Mouse (Mus musculus) right cerebral cortex, postnatal 36 days (tissue): Measurements from ENCODE around the gene Dna2.
"Not testable (repeated sequence)": the region's sequence is repeated elsewhere in the genome, so short reads cannot be mapped to it uniquely, and the experiment has no call there.

Experiments used
- DNase-seq, 2 experiments: peaks; one replicate each; pipeline ENCODE4 v3.0.0; 2022; ENCODE audit warnings: low spot score in 2 of 2, mixed read lengths in 1 of 2

The Dna2 gene

DNA sequence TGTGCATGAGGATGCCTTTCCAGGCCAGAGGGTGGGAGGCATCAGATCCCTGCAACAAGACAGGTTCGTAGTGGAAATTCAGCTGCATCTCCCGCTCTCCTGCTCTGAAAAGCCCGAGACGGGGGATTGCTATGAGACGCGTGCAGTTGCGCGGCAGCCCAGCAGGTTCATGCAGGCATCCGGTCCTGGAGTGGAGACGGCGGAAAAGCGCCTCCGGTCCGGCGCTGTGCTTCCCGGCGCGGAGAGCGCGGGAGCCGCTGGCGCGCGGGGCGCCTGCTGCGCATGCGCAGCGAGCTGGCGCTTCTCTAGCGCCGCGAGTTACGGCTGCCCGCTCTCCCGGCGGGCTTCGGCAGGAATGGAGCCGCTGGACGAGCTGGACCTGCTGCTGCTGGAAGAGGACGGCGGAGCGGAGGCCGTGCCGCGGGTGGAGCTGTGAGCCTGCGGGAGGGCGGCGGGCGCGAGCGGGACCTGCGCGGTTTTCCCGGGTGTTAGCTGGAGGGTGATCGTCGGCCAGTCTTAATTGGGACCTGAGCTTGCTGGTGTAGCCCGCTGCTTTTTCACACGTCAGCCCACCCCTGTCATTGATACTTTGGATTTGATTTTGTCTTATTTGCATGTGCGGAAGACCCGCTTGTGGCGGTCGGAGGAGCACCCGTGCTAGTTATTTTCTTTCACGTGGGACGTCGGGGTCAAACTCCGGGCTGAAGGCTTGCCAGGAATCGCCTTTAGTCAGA lies at the start of gene Dna2:
Gene Dna2 (plus strand): TSS at position 289 of the 734 bp plus-strand sequence.
- DNase-seq = peak; percentile 48 to 59

DNA sequence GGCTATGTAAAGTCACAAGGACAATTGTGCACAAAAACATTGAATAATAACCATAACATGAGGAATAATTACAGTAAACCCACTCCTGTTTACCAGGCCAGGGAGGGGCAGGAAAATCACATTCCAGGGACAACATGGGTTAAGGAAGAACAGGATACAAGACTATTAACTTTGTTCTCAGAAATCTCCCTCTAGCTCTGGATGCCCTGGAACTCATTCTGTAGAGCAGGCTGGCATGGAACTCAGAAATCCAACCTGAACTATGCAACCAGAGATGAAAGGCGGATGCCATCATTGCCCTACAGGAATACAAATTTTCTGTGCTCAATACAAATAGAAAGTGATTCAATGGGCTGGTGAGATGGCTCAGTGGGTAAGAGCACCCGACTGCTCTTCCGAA lies 49.4 kb upstream of the Dna2 start:
- no peak for DNase-seq

DNA sequence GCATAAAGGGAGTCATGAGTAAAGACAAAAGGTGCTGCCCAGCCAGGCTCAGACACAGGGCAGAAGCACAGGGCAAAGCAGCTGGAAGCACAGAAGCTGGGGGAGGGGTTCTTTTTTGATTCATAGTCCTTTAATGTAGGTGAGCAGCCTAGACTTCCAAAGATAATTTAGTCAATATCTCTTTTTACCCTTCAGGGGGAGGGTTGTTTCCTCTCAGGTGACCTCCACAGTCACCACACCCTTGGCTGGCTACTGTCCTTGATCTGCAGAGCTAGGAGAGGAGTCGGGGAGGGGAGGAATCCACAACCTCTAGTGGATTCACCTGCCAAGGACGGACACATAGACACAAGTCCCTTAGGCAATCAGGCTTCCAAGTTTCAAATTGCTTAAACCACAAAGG lies 48.8 kb upstream of the Dna2 start:
- no peak for DNase-seq

DNA sequence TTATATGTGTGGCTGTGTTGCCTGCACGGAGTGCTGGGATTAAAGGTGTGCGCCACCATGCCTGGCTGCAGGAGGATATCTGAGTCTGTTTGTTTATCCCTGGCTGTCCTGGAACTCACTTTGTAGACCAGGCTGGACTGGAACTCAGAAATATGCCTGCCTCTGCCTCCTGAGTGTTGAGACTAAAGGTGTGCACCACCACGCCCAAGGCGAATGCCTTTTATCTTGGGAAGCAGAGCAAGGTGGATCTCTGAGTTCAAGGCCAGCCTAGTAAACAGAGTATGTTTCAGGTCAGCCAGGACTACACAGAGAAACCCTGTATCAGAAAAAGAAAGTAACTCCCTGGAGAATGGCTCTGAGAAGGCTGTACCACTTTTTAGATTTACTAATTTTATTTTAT lies 46.7 kb upstream of the Dna2 start:
- DNase-seq = no peak

DNA sequence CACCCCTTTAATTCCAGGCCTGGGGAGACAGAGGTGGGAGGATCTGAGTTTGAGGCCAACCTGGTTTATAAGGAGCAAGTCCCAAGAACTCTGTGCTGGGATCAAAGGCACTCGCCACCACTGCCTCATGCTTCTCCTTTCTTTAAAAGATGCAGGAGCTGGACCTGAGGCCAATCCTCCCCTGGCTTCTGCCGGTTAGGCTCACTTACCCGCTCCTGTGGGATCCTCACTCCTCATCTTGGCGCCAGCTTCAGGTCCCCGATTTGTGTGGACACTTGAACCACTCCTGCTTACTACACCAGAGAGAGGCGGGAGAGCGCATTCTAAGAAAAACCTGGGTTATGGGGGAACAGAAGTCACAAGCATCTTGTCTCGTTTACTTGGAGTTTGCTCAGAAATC lies 45.0 kb upstream of the Dna2 start:
- DNase-seq = no peak

DNA sequence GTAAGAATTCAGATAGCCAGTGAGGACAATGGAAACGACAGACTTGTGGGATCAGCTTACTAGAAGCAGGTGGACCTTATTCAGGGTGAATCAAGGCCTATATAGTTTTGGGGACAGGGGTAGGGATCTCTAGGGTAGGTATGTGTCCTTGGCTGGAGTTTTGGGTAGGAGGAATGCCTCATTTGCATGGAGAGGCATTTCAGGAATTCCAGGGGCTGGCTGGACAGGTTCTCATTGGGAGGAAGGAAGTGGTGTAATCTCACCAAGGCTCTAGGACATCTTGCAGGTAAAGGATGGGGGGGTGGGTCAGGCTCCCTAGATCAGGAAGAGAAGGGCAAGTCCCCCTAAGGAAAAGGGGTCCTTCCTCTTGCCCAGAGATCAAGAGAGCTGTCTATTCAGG lies 44.0 kb upstream of the Dna2 start:
- DNase-seq = no peak

DNA sequence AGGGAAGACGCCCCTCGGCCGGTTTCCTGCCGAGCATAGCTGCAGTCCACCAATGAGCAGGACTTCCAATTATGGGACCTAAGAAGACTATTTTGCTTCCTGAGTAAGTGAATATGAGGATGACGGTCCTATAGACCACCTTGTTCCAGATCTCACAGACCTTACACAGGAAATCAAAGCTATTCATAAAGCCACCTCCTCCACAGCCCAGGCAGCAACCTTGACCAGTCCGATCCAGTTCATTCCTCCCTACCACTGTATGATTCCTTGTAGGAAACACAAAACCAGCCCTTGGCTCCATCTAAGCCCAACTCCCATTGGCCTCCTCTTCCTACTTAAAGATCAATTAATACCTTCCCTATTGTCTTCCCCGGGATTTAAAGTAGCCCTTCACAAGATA lies 40.5 kb upstream of the Dna2 start:
- DNase-seq = no peak

DNA sequence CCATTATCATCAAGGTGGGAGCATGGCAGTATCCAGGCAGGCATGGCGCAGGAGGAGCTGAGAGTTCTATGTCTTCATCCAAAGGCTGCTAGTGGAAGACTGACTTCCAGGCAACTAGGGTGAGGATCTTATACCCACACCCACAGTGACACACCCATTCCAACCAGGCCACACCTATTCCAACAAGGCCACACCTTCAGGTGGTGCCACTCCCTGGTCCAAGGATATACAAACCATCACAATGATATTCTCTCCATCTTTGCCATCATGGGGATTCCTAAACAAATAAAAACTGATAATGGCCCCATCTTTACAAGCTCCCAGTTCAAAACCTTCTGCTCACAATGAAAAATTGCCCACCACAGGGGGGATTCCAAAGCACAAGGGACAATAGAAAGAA lies 37.9 kb upstream of the Dna2 start, which contains the start of gene Tet1:
Gene Tet1 (minus strand): TSS at position 101 of the 400 bp plus-strand sequence.
- not testable (repeated sequence) for DNase-seq

DNA sequence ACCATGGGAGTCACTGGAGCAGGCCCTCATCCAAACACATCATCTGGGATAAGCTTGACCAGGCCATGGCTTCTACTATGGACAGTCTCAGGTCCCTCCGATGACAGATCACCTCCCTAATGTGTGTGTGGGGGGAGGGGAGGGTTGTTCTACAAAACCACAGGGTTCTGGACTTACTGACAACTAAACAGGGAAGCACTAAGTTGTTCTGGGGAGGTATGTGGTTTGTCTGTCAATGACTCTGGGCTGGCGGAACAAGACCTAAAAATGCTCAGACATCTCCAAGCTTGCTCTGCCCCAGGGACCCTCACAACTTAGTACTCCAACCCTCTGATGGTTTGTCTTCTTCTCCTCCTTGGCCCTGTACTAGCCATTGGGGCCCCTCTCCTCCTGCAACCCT lies 35.7 kb upstream of the Dna2 start:
- no peak for DNase-seq

DNA sequence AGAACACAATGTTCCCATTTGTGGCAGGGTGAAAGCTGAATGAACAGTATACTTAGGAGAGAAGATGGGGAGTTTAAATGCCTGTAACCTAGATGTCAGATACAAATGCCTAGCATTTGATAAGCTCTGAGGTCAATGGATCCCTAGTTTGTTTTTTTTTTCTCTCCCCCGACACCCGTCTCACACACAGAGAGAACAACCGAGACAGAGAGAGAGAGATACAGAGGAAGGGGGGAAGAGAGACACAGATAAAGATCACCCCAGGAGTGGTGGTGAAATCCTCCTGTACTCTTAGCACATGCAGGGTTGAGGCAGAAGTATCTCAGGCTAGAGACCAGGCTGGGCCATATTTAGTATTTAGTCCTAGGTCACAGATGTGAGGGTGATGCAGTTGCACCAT lies 27.8 kb upstream of the Dna2 start:
- no peak for DNase-seq

DNA sequence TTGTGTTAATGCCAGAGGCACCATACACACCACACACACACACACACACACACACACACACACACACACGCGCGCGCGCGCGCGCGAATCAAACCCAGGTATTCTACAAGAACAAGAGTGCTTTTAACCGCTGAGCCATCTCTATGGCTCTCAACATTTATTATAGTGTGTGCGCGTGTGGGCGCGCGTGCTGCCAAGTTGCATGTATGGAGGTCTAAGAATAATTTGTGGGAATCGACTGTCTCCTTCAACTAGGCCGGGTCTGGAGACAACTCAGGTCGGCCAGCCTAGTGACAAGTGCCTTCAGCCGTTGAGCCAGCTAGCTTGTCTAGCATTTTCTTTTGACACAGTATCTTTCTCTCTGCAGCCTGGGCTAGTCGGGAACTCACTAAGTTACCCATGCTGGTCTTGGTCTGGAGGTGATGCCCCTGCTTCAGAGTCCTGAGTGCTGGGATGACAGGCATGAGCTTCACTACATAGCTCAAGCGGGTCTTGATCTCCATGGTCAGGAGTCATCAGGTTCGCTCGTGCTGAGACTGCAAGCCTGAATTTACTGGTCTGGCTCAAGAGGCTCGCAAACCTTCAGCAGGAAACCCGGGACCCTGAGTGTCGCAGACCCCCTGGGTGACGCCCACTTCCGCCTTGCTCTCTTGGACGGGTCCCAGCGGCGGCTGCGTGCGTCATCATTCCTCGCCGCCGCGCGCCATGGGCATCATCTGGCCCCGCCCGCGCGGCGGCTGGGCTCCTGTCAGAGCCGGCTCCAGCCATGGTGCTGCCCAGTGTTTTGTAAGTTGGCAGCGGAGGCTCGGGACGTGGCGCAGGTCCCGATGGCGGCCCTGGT lies 26.7 kb upstream of the Dna2 start, which contains the start of gene Slc25a16:
Gene Slc25a16 (plus strand): TSS at position 709 of the 841 bp plus-strand sequence.
- DNase-seq = peak; percentile 84 to 88

DNA sequence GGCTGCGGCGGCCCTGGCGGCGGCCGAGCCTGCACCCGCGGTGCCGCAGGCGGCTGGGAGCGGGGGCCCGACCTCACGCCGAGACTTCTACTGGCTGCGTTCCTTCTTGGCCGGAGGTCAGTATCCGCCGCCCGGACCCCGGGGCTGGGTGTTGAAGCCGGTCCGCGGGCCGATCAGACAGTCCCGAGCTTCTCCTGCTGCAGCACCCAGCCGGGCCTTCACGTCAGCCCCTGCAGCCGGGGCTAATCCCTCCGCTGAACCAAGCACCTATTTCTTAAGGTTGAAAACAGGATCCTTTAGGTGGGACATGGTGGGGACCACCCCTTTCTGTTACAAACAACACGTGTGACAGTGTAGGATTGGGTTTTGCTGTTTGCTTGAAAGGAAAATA lies 26.1 kb upstream of the Dna2 start:
- no peak for DNase-seq

DNA sequence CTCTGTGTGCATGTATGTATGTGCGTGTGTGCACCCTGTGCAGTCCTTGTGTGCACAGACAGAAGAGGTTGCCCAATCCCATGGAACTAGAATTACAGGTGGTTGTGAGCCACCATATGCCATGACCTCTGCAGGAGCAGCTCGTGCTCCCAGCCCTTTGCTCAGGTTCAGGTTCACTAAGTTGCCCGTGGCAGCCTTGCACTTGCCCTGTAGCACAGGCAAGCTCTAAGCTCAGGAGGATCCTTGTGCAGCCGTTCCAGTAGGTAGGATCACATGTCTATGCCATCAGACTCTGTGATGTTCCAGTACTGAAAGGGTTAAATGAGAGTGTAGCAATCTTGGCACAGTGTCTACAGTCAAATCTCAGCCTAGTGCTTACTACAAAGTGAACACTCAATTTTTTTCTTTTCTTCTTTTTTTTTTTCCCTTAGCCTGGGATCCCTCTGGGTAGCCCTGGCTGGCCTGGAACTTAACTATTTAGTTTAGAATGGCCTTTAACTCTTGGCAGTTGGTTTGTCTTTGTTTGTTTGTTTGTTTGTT lies 22.7 kb upstream of the Dna2 start:
- no peak for DNase-seq

DNA sequence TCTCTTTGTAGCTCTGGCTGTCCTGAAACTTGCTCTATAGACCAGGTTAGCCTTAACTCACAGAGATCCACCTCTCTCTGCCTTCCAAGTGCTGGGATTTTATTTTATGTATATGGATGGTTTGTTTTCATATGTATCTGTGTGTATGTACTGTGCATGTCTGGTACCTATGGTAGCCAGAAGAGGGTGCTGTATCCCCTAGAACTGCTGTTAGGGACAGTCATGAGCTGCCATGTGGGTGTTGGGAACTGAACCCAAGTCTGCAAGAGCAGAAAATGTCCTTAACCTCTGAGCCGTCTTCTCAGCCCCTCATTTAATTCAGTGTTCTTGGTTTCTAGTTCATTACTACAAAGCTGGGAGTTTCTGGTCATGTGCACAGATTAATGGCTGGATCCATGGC lies 14.4 kb upstream of the Dna2 start:
- DNase-seq = no peak

DNA sequence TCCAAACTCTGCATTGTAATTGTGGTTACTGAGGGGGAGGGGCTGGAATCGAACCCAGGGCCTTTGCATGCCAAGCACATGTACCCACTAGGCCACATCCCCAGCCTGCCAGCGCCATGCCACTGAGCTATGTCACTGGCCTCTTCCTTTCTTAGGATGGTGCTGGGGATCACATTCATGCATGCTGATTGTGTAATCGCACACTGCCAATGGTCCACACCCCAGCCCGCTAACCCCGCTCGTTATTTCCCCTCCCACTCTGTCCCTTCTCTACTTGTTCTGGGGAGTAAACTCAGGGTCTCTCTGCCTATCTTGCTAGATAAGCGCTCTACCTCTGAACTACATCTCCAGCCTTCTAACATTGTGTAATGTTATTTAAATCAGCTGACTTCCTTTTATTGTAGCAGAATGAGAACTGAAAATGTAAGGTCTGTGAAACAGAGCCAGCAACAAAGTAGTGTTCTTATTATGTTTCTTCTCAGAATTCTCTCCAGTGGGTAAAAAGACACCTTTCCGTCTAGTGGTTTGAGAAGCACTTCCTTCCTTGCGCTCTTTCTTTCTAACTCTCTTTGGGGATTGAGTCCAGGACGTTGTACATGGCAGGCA lies 1.7 kb upstream of the Dna2 start:
- DNase-seq = no peak

DNA sequence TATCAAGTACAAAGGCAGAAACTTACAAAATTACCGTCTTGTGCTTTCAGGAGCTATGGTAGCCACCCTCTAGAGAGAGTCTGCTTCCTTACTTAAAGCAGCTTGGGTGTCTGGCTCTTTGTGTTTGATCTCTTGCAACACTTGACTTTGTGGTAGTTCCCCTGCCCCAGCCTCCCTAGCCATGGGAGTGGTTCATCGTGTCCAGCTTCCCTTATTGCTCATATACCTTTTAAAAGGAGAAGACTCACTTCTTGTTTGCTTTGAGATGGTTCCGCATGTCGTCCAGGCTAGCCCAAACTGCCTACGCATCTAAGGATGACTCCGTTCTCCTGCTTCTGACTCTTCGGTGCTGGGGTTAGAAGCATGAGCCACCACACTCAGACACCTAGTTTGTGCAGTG lies 1.7 kb downstream of the Dna2 start:
- DNase-seq = no peak

DNA sequence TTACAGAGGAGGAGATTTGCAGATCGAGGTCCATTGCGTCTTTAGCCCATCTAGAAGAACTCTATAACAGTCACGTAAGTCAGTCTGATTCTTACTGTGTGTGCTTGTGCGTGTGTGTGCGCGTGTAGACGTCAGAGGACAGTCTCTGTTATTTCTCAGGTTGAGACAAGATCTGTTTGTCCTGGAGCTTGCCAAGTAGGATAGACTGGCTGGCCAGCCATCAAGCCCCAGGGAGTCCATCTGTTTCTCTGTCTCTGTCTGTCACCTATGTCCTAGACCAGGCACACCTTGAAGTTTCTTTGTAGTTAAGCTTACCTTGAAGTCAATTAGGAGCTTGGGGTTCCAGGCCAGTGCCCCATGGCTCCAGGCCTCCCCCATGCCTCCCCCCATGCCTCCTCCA lies 17.1 kb downstream of the Dna2 start:
- no peak for DNase-seq

DNA sequence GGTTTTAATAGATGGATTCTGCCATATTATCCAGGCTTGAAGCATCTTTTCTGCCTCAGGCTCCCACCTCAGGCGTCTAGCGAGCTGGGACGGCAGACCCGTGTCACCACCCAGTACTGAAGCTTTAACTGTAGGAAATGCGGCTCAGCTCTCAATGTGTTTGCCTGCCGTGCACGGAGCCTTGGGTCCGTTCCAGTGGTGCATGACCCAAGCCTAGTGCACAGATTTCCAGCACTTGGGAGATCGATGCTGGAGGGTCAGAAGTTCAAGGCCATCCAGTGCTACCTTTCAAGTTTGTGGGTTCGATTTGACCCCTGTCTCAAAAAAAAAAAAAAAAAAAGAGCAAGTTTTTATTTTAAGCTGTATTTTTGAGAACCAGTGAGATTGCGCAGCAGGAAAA lies 19.0 kb downstream of the Dna2 start:
- DNase-seq = no peak

DNA sequence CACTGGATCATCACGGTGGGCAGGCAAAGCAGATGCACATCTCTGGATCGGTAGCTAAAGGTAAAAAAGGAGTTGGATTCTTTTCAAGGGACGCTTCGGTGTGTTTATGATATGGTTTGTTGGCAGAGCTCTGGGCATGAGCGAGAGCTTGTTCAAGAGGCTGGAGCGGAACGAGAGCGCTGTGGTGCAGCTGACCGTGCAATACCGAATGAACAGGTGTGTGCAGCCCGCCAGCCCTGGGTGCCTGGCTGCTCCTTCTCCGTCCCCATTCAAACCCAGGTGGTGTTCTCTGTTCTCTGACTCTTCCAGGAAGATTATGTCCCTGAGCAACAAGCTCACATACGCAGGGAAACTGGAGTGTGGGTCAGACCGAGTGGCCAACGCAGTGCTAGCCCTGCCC lies 19.5 kb downstream of the Dna2 start:
- DNase-seq = no peak

DNA sequence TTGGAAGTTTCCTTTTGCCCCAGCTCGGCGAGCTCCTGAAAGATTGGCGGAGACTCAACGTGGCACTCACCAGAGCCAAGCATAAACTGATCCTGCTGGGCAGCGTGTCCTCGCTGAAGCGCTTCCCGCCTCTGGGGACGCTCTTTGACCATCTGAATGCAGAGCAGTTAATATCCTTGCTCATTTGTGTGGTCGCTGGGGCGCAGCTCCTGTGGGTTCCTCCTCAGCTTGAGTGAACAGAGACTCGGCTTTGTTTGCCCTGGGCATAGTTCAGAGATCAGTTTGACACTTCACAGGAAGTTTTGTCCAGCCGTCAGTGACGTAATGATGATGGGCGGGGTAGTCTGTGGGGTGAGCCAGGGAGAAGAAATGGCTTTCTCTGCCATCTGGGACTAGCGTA lies 25.0 kb downstream of the Dna2 start:
- no peak for DNase-seq

DNA sequence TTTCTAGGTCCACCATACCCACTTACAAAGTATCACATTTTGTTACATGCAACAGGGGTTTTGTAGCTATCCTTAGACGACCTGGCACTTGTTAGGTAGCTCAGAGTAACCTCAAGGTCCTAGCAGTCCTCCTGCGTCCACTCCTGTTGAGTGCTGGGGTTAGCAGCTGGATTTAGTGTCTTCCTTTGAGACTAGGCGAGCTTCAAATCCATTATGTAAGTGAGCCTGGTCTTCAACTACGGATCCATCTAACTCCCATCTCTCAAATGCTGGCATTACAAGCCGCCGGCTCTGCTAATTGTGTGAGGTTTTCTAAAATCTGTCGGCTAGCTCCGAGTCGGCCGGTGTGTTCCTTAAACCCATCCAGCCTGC lies 32.8 kb downstream of the Dna2 start:
- no peak for DNase-seq
